Mouse (Mus musculus) myocyte (in vitro differentiated cells): ENCODE measurements at regions not wholly inside any gene's neighbourhood (a gene's known extent, or its start where the extent isn't known, plus 50 kb on each side); places are given as distances from the start of the nearest gene placed in this dataset.

Experiments
- H3K27me3 ChIP-seq: one replicate; pipeline ENCODE4 v1.6.1; 2011; ENCODE audit not compliant: control insufficient read depth, insufficient read depth, insufficient read length
- H3K36me3 ChIP-seq: one replicate; pipeline ENCODE4 v1.6.1; 2011; ENCODE audit not compliant: control insufficient read depth, insufficient read depth
- H3K4me2 ChIP-seq: one replicate; pipeline ENCODE4 v1.6.1; 2011; ENCODE audit warnings: low read depth, control low read depth
- H3K4me3 ChIP-seq: one replicate; pipeline ENCODE4 v1.5.1; 2011; ENCODE audit warnings: mild to moderate bottlenecking, control low read depth, moderate library complexity
- H3K79me2 ChIP-seq: one replicate; pipeline ENCODE4 v1.6.1; 2011; ENCODE audit not compliant: control insufficient read depth, insufficient read depth
- H3ac ChIP-seq: one replicate; pipeline ENCODE4 v1.6.1; 2011; ENCODE audit not compliant: control insufficient read depth, insufficient read length
- CEBPB ChIP-seq: IDR thresholded peaks from 2 replicates; pipeline ENCODE4 v1.6.1; 2011; ENCODE audit warnings: mild to moderate bottlenecking, moderate library complexity; ENCODE audit not compliant: poor library complexity, insufficient read depth, severe bottlenecking
- E2F4 ChIP-seq: IDR thresholded peaks from one replicate; pipeline ENCODE4 v1.6.1; 2011; ENCODE audit warnings: mild to moderate bottlenecking, control low read depth, moderate library complexity; ENCODE audit not compliant: insufficient read depth
- MAX ChIP-seq: IDR thresholded peaks from one replicate; pipeline ENCODE4 v1.6.1; 2011; ENCODE audit warnings: low read depth, mild to moderate bottlenecking, control low read depth
- MYOD1 ChIP-seq, 3 experiments: IDR thresholded peaks; one replicate each; pipeline ENCODE4 v1.6.1; 2011; ENCODE audit warnings: control low read depth in 2 of 3, low read depth in 2 of 3, mild to moderate bottlenecking in 2 of 3, moderate library complexity in 1 of 3; ENCODE audit not compliant: insufficient read length in 2 of 3, control insufficient read depth in 1 of 3
- MYOG ChIP-seq, 3 experiments: IDR thresholded peaks; one replicate each; pipeline ENCODE4 v1.6.1; 2011; ENCODE audit warnings: control low read depth in 2 of 3, low read depth in 2 of 3, mild to moderate bottlenecking in 2 of 3; ENCODE audit not compliant: insufficient read length in 2 of 3, control insufficient read depth in 1 of 3, insufficient read depth in 1 of 3
- POLR2A ChIP-seq: IDR thresholded peaks from one replicate; pipeline ENCODE4 v1.6.1; 2011; ENCODE audit warnings: low read depth, mild to moderate bottlenecking, control low read depth, moderate library complexity; ENCODE audit not compliant: insufficient read length
- POLR2AphosphoS2 ChIP-seq: IDR thresholded peaks from one replicate; pipeline ENCODE4 v1.6.1; 2011; ENCODE audit warnings: low read depth, control low read depth; ENCODE audit not compliant: insufficient read length
- REST ChIP-seq: IDR thresholded peaks from one replicate; pipeline ENCODE4 v1.6.1; 2011; ENCODE audit warnings: mild to moderate bottlenecking, control low read depth, moderate library complexity; ENCODE audit not compliant: insufficient read depth, insufficient read length
- SRF ChIP-seq: IDR thresholded peaks from one replicate; pipeline ENCODE4 v1.6.1; 2011; ENCODE audit warnings: low read depth; ENCODE audit not compliant: control insufficient read depth, insufficient read length
- TCF12 ChIP-seq: IDR thresholded peaks from one replicate; pipeline ENCODE4 v1.6.1; 2011; ENCODE audit warnings: mild to moderate bottlenecking, control low read depth; ENCODE audit not compliant: poor library complexity, insufficient read depth, severe bottlenecking
- TCF3 ChIP-seq: IDR thresholded peaks from one replicate; pipeline ENCODE4 v1.6.1; 2011; ENCODE audit warnings: low read depth, control low read depth; ENCODE audit not compliant: insufficient read length
- USF1 ChIP-seq: IDR thresholded peaks from one replicate; pipeline ENCODE4 v1.6.1; 2011; ENCODE audit warnings: low read depth, mild to moderate bottlenecking, control low read depth, moderate library complexity

GRCm38 (mm10) chr2:147560426-147561155 lies 198.9 kb downstream of the Pax1 start:
- no peaks in the 10 kb centered on the region for H3K79me2 ChIP-seq
- H3K27me3 ChIP-seq: no peaks in the 10 kb centered on the region
- H3K4me2 ChIP-seq: no peak overlapping the region
- no peak overlapping the region for H3K4me3 ChIP-seq
- TF ChIP-seq MAX: no peak
- TF ChIP-seq MYOD1 (IDR thresholded peaks at IDR 0.05; ENCODE audit: control insufficient read depth in 1 of 3, insufficient read length in 2 of 3, low read depth in 2 of 3): no peak
- no peak for TF ChIP-seq CEBPB
- no peak for TF ChIP-seq E2F4
- TF ChIP-seq REST: no peak
- no peak for TF ChIP-seq TCF12
- no peak for TF ChIP-seq USF1
- no peak for TF ChIP-seq TCF3
- no peak for TF ChIP-seq MYOG (IDR thresholded peaks at IDR 0.05; ENCODE audit: control insufficient read depth in 1 of 3, insufficient read depth in 1 of 3, insufficient read length in 2 of 3, low read depth in 2 of 3)
- TF ChIP-seq SRF: no peak
- TF ChIP-seq POLR2A: no peak
- no peak for TF ChIP-seq POLR2AphosphoS2
- H3K36me3 ChIP-seq: no peaks in the 10 kb centered on the region
- no peak overlapping the region for H3ac ChIP-seq

GRCm38 (mm10) chr2:147529161-147529560 lies 167.4 kb downstream of the Pax1 start:
- no peak for TF ChIP-seq POLR2A
- no peak for TF ChIP-seq TCF12
- no peak for TF ChIP-seq TCF3
- no peak for TF ChIP-seq MAX
- no peak for TF ChIP-seq USF1
- Histone ChIP-seq H3K4me2 (no peak overlapping the region), H3K27me3 (no peaks in the 10 kb centered on the region), H3ac (no peak overlapping the region), H3K4me3 (no peak overlapping the region), H3K36me3 (no peaks in the 10 kb centered on the region), H3K79me2 (no peaks in the 10 kb centered on the region)

DNA sequence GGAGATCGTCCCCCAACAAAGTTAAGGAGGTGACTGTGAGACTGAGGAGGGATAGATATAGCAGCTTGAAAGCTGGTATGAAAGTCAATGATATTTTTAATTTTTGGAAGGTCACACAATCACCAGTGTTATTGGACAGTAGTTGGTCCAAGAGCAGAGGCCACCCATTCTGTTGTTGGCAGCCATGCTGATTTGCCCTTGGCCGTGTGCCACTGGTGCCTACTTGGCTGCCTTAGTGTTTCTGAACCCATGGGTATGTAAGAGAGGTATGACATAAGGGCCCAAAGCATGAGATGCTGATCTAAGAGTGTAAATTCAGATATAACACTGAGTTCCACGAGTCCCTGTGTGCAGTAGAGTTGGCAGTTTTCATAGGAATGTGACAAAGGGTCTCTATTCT lies 153.7 kb downstream of the Pax1 start:
- no peak overlapping the region for H3K4me3 ChIP-seq
- no peaks in the 10 kb centered on the region for H3K79me2 ChIP-seq
- no peaks in the 10 kb centered on the region for H3K36me3 ChIP-seq

DNA sequence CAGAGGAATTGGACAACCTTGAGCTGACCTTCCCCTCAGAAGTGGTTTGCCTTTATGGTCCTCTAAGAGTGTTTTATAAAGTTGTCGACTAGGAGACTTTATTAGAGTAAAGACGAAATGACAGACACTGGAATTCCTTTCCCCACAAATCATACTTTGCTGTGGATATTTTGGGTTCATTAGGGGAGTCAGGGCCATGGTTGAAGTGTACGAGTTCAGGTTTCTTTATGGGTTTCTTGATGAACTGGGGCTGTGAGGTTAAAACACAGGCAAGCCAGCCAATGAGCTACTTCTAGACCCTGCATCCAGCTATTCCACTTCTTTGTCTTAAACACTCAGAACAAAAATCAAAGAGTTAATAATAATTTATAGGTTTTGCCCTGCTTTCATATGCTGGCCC lies 153.0 kb downstream of the Pax1 start:
- Histone ChIP-seq H3ac (no peak overlapping the region), H3K27me3 (no peaks in the 10 kb centered on the region), H3K4me2 (no peak overlapping the region), H3K4me3 (no peak overlapping the region), H3K79me2 (no peaks in the 10 kb centered on the region), H3K36me3 (no peaks in the 10 kb centered on the region)
- TF ChIP-seq TCF12 (no peak), REST (no peak), POLR2AphosphoS2 (no peak), MYOD1 (IDR thresholded peaks at IDR 0.05; ENCODE audit: control insufficient read depth in 1 of 3, insufficient read length in 2 of 3, low read depth in 2 of 3) (no peak), MYOG (IDR thresholded peaks at IDR 0.05; ENCODE audit: control insufficient read depth in 1 of 3, insufficient read depth in 1 of 3, insufficient read length in 2 of 3, low read depth in 2 of 3) (no peak), E2F4 (no peak), POLR2A (no peak)

More for the DNA sequence above, 153.7 kb downstream of the Pax1 start:
- Histone ChIP-seq H3K4me2 (no peak overlapping the region), H3K27me3 (no peaks in the 10 kb centered on the region), H3ac (no peak overlapping the region)
- TF ChIP-seq TCF3: no peak
- no peak for TF ChIP-seq SRF
- no peak for TF ChIP-seq TCF12
- TF ChIP-seq CEBPB: no peak
- no peak for TF ChIP-seq USF1
- TF ChIP-seq MAX: no peak
- TF ChIP-seq E2F4: no peak
- no peak for TF ChIP-seq POLR2A
- no peak for TF ChIP-seq MYOG (IDR thresholded peaks at IDR 0.05; ENCODE audit: control insufficient read depth in 1 of 3, insufficient read depth in 1 of 3, insufficient read length in 2 of 3, low read depth in 2 of 3)
- no peak for TF ChIP-seq POLR2AphosphoS2
- TF ChIP-seq REST: no peak
- TF ChIP-seq MYOD1 (IDR thresholded peaks at IDR 0.05; ENCODE audit: control insufficient read depth in 1 of 3, insufficient read length in 2 of 3, low read depth in 2 of 3): no peak

DNA sequence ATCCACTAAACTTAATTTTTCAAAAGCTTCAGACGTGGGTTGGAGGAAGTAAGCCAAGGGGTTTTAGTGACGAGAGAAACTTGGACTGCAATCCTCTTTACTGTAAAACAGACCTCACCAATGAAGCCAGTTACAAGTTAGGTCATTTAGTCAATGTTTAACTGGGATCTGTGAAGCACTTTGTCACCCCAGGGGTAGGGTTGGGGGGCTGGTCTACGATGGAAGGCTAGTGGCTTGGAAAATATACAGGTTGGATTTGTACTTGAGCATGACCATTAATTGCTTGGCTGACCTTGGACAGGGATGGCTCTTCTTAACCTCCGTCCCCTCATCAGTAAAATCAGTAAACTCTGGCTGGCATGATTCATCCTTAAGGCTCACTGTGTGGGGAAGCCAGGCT lies 142.2 kb downstream of the Pax1 start:
- TF ChIP-seq MYOG (IDR thresholded peaks at IDR 0.05; ENCODE audit: control insufficient read depth in 1 of 3, insufficient read depth in 1 of 3, insufficient read length in 2 of 3, low read depth in 2 of 3): no peak
- no peak for TF ChIP-seq POLR2A
- no peak for TF ChIP-seq TCF12
- no peak for TF ChIP-seq E2F4
- TF ChIP-seq MYOD1 (IDR thresholded peaks at IDR 0.05; ENCODE audit: control insufficient read depth in 1 of 3, insufficient read length in 2 of 3, low read depth in 2 of 3): no peak
- no peak for TF ChIP-seq TCF3
- TF ChIP-seq CEBPB: no peak
- H3K36me3 ChIP-seq: no peaks in the 10 kb centered on the region
- no peak overlapping the region for H3K4me2 ChIP-seq
- H3K79me2 ChIP-seq: no peaks in the 10 kb centered on the region
- no peak overlapping the region for H3ac ChIP-seq
- no peak overlapping the region for H3K4me3 ChIP-seq
- H3K27me3 ChIP-seq: no peaks in the 10 kb centered on the region
